Mouse (Mus musculus): ENCODE measurements around the gene Selenoo.

The Selenoo gene

GRCm38 (mm10) chr15:89126622-89127021 lies 37.7 kb downstream of the Selenoo start:
- no peak for DNase-seq (ENCODE audit: low spot score)

- no peak for DNase-seq (ENCODE audit: low spot score)
These were observed 38.6 kb downstream of the Selenoo start for GRCm38 (mm10) chr15:89127364-89127940.

GRCm38 (mm10) chr15:89128382-89129350 lies 39.8 kb downstream of the Selenoo start, which contains the start of gene Hdac10:
Gene Hdac10 (minus strand): TSS chr15:89128700.
- DNase-seq (ENCODE audit: low spot score): peak; percentile 94

GRCm38 (mm10) chr15:89130245-89130644 lies 41.4 kb downstream of the Selenoo start:
- DNase-seq (ENCODE audit: low spot score): no peak

GRCm38 (mm10) chr15:89131316-89131715 lies 42.4 kb downstream of the Selenoo start:
- DNase-seq (ENCODE audit: low spot score): no peak

- no peak for DNase-seq (ENCODE audit: low spot score)
These were observed 47.7 kb downstream of the Selenoo start for GRCm38 (mm10) chr15:89136461-89137155.

GRCm38 (mm10) chr15:89137378-89138045 lies 48.6 kb downstream of the Selenoo start:
- DNase-seq (ENCODE audit: low spot score): no peak

GRCm38 (mm10) chr15:89138046-89138405 lies 49.1 kb downstream of the Selenoo start:
- DNase-seq (ENCODE audit: low spot score): no peak

- no peak for DNase-seq (ENCODE audit: low spot score)
These were observed 49.6 kb downstream of the Selenoo start for GRCm38 (mm10) chr15:89138531-89138930.

- peak; percentile 54 for DNase-seq (ENCODE audit: low spot score)
These were observed 51.3 kb downstream of the Selenoo start for GRCm38 (mm10) chr15:89140048-89140658.

GRCm38 (mm10) chr15:89140659-89141252 lies 51.9 kb downstream of the Selenoo start, which contains the start of gene Mapk12:
Gene Mapk12 (minus strand): TSS chr15:89140703.
- DNase-seq (ENCODE audit: low spot score): peak; percentile 82

GRCm38 (mm10) chr15:89141443-89141842 lies 52.6 kb downstream of the Selenoo start:
- no peak for DNase-seq (ENCODE audit: low spot score)

- no peak for DNase-seq (ENCODE audit: low spot score)
These were observed 53.0 kb downstream of the Selenoo start for GRCm38 (mm10) chr15:89141905-89142304.

GRCm38 (mm10) chr15:89143134-89143533 lies 54.2 kb downstream of the Selenoo start:
- DNase-seq (ENCODE audit: low spot score): no peak

- DNase-seq (ENCODE audit: low spot score): no peak
These were observed 56.1 kb downstream of the Selenoo start for GRCm38 (mm10) chr15:89144965-89145364.

- no peak for DNase-seq (ENCODE audit: low spot score)
These were observed 57.0 kb downstream of the Selenoo start for GRCm38 (mm10) chr15:89145813-89146350.

- peak; percentile 74 for DNase-seq (ENCODE audit: low spot score)
These were observed 57.7 kb downstream of the Selenoo start for GRCm38 (mm10) chr15:89146537-89146936.

GRCm38 (mm10) chr15:89147024-89147423 lies 58.1 kb downstream of the Selenoo start:
- DNase-seq (ENCODE audit: low spot score): no peak

GRCm38 (mm10) chr15:89147456-89147855 lies 58.6 kb downstream of the Selenoo start:
- DNase-seq (ENCODE audit: low spot score): no peak

- DNase-seq (ENCODE audit: low spot score): no peak
These were observed 59.0 kb downstream of the Selenoo start for GRCm38 (mm10) chr15:89147895-89148294.
